Mouse (Mus musculus) ES-E14 (cell line): ENCODE measurements around the gene Axin2. TPM values are rescaled to one million over a fixed set of nuclear protein-coding genes. Genes with fewer than 3 reads are reported as not detected.
"Not testable (repeated sequence)": the region's sequence is repeated elsewhere in the genome, so short reads cannot be mapped to it uniquely, and the experiment has no call there.

ENCODE experiments used
- DNase-seq: peaks from one replicate; pipeline ENCODE4 v3.0.0-alpha.2; 2013; ENCODE audit warnings: low read depth, low spot score
- H3K27ac ChIP-seq: 2 replicates; pipeline ENCODE4 v1.5.1; 2012; ENCODE audit warnings: low read depth, mild to moderate bottlenecking, low read length, moderate library complexity, mixed read lengths; ENCODE audit not compliant: poor library complexity, insufficient read depth, severe bottlenecking
- H3K36me3 ChIP-seq: 2 replicates; pipeline ENCODE4 v1.6.1; 2012; ENCODE audit warnings: mild to moderate bottlenecking, low read length, moderate library complexity, mixed read lengths; ENCODE audit not compliant: control insufficient read depth, poor library complexity, insufficient read depth, severe bottlenecking
- H3K4me1 ChIP-seq, 2 experiments: fragments of 150-350 bp in 1 of 2; sonication (generic) in 1 of 2; 2 replicates each; pipeline ENCODE4 v1.6.1; 2012; ENCODE audit warnings: low read length in 2 of 2, mild to moderate bottlenecking in 1 of 2, mixed read lengths in 1 of 2; ENCODE audit not compliant: control insufficient read depth in 2 of 2, insufficient read depth in 2 of 2, poor library complexity in 1 of 2
- H3K4me3 ChIP-seq, 2 experiments: fragments of 150-350 bp in 1 of 2; sonication (generic) in 1 of 2; 2 replicates each; pipeline ENCODE4 v1.5.1; 2012; ENCODE audit warnings: low read length in 2 of 2, low read depth in 1 of 2, mild to moderate bottlenecking in 1 of 2, mixed read lengths in 1 of 2; ENCODE audit not compliant: insufficient read depth in 1 of 2, poor library complexity in 1 of 2, severe bottlenecking in 1 of 2
- H3K9ac ChIP-seq: 2 replicates; pipeline ENCODE4 v1.6.1; 2012; ENCODE audit warnings: low read depth, mild to moderate bottlenecking, low read length, mixed read lengths; ENCODE audit not compliant: poor library complexity, insufficient read depth, severe bottlenecking
- H3K9me3 ChIP-seq: fragments of 150-350 bp; sonication (generic); 2 replicates; pipeline ENCODE4 v1.6.1; 2012; ENCODE audit warnings: low read depth, mild to moderate bottlenecking, low read length; ENCODE audit not compliant: control insufficient read depth, insufficient read depth
- CHD2 ChIP-seq: IDR thresholded peaks from 2 replicates; pipeline ENCODE4 v1.6.1; 2014; ENCODE audit warnings: mild to moderate bottlenecking, low read depth, low read length, inconsistent platforms
- HCFC1 ChIP-seq: IDR thresholded peaks from 2 replicates; pipeline ENCODE4 v1.6.1; 2012; ENCODE audit warnings: low read length, inconsistent platforms, borderline replicate concordance; ENCODE audit not compliant: insufficient read depth
- MAFK ChIP-seq: IDR thresholded peaks from 2 replicates; pipeline ENCODE4 v1.6.1; 2014; ENCODE audit warnings: mild to moderate bottlenecking, low read depth, low read length, inconsistent platforms; ENCODE audit not compliant: insufficient read depth
- ZC3H11A ChIP-seq: IDR thresholded peaks from 2 replicates; pipeline ENCODE4 v1.6.1; 2012; ENCODE audit warnings: low read depth, mild to moderate bottlenecking, inconsistent platforms, low read length, borderline replicate concordance
- ZNF384 ChIP-seq: IDR thresholded peaks from 2 replicates; pipeline ENCODE4 v1.6.1; 2012; ENCODE audit warnings: low read depth, low read length, inconsistent platforms
- in situ Hi-C, 2 experiments: fragments of 600-800 bp; cut with MboI; formaldehyde crosslinking; loops; one replicate each; pipeline ENCODE4 v1.15.1; 2025; ENCODE audit warnings: low sequenced_read_pairs in 2 of 2, inconsistent platforms in 1 of 2; ENCODE audit not compliant: unreplicated experiment in 2 of 2
- total RNA-seq: library from RNA; depleted of rRNA; stranded (reverse); fragments of 300-350 nt; gene quantifications from 2 replicates; pipeline ENCODE4 v1.2.3, GENCODE M21; 2012; rRNA removed

Axin2 gene
- total RNA-seq: 7.7 and 12.3 TPM in 2 replicates

DNA sequence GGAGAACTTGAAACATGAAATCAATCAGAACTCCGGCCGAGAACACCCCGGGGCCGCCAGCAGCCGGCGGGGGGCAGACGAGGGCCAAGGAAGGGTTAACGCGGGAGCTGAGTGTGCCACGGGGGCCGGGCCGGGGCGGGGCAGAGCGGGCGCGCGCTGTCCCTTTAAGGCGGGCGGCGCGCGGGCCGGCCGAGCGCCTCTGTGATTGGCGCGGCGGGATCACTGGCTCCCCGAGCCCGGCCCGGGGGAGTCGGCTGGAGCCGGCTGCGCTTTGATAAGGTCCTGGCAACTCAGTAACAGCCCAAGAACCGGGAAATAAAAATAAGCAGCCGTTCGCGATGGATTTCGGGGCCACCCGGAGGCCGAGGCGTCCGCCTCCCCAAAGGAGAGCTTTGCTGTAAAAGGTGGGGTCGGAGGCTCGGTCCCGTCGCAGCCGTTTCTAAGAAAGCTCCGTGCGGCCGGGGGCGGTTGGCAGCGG lies at the start of gene Axin2:
Gene Axin2, plus strand, starts transcription at position 192 of the 478 bp plus-strand sequence.
- DNase-seq: peak; percentile 84
- H3K36me3 ChIP-seq: peaks cover 8% of the 10 kb centered on the region; the same call in 1 of the 2 replicates
- peak within 1 kb of the TSS; percentile 86 for H3K9ac ChIP-seq
- in situ Hi-C loops: no loop called here
- peak within 1 kb of the TSS; percentile 74 for H3K27ac ChIP-seq
- TF ChIP-seq MAFK (no peak), HCFC1 (peak; percentile 8; the same call in 1 of the 2 replicates), ZNF384 (no peak)
- no peaks in the 10 kb centered on the region for H3K9me3 ChIP-seq
- peak within 1 kb of the TSS; percentile 79 to 83 for H3K4me3 ChIP-seq
- H3K4me1 ChIP-seq: peaks cover 0 to 28% of the 10 kb centered on the region in 2 experiments; a peak in 1 of 4 replicates

DNA sequence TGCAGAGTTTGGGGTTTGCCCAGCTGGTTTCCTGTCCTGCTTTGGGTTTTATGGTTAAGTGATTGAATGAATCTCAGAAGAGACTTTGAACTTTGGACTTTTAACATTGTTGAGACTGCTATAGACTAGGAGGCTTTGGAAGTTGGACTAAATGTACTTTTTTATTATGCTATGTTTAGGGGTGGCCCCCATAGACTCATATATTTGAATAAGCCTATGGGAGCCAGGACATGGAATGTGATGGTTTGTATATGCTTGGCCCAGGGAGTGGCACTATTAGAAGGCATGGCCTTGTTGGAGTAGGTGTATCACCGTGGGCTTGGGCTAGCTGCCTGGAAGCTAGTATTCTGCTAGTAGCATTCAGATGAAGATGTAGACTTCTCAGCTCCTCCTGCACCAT lies 48.9 kb upstream of the Axin2 start:
- H3K36me3 ChIP-seq: not testable (repeated sequence)

DNA sequence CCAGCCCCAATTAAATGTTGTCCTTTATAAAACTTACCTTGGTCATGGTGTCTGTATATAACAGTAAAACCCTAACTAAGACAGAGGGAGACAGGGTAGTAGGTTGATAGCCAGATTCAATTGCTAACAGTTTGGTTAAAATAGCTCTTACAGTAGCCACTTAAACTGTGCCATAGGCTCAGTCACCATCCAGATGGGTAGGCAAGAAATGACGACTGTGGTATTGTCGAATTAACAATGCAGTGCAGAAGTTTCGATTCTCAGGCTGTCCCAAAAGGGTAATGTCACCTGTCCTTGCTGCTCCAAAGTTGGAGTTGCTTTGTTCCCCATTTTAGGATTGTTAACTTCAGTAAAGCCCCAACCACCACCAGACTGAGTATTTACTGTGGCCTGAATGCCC lies 48.4 kb upstream of the Axin2 start:
- no peak overlapping the region for H3K9ac ChIP-seq
- no peaks in the 10 kb centered on the region for H3K36me3 ChIP-seq
- TF ChIP-seq MAFK: no peak
- no peak for TF ChIP-seq ZC3H11A
- TF ChIP-seq ZNF384: no peak
- TF ChIP-seq CHD2: no peak
- TF ChIP-seq HCFC1: no peak
- no peak for DNase-seq
- no peaks in the 10 kb centered on the region for H3K4me1 ChIP-seq
- H3K4me3 ChIP-seq: no peak overlapping the region
- H3K9me3 ChIP-seq: no peaks in the 10 kb centered on the region
- in situ Hi-C loops: no loop called here
- H3K27ac ChIP-seq: no peak overlapping the region

More for the DNA sequence above, 48.9 kb upstream of the Axin2 start:
- DNase-seq, H3K4me1 ChIP-seq, in situ Hi-C loops, H3K9me3 ChIP-seq, H3K4me3 ChIP-seq, H3K27ac ChIP-seq, H3K9ac ChIP-seq: not testable (repeated sequence)

DNA sequence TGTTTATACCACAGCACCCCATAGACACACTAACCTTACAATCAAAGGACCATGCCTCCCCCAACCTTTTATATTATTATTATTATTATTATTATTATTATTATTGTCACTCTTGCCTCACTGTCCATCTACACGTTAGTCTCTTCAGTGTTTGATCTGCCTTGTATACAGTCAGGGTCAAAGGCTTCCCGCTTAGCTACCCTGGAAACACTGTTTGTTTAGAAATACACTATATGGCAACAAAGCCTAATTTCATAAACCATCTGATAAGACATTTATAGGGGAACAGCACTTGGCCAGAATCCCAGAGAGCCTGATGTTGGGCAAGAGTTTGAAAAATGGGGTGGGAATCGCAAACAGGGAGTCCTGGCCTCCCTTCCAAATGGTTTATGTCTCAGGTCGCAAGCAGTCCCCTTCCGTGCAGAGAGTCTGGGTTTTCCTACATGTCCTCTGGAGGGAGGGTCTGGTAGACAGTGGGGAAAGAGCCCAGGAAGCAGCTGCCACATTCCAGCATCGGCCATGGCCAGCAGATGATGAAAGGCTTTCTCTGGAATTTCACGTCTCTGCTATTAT lies 43.4 kb upstream of the Axin2 start:
- no peak overlapping the region for H3K27ac ChIP-seq
- no peak for TF ChIP-seq ZNF384
- TF ChIP-seq ZC3H11A: no peak
- TF ChIP-seq HCFC1: no peak
- TF ChIP-seq MAFK: no peak
- TF ChIP-seq CHD2: no peak
- no peaks in the 10 kb centered on the region for H3K36me3 ChIP-seq
- H3K4me3 ChIP-seq: no peak overlapping the region
- H3K9me3 ChIP-seq: no peaks in the 10 kb centered on the region
- no peak overlapping the region for H3K9ac ChIP-seq
- DNase-seq: no peak
- no peaks in the 10 kb centered on the region for H3K4me1 ChIP-seq
- in situ Hi-C loops: no loop called here

DNA sequence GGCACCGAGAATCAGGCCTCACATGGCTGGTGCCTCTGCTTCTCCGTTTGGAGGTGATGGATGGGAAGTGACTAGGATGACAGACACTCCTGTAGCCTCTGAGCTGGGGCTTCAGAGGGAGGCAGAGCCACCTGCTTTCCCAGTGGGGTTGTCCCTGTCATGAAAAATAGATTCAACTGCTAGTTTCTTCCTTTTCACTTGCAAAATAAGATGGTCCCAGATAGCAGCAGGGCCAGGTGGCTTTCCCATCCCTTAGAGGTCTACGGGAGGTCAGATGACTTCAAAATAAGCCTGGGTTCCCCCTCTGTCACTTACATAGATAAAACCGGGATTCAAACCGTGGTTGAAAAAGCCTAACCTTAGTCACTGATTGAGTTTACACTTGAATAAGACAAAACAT lies 42.6 kb upstream of the Axin2 start:
- H3K9ac ChIP-seq: no peak overlapping the region
- no peak for DNase-seq
- no peak overlapping the region for H3K27ac ChIP-seq
- TF ChIP-seq MAFK: no peak
- no peak for TF ChIP-seq CHD2
- TF ChIP-seq ZNF384: no peak
- no peak for TF ChIP-seq ZC3H11A
- H3K36me3 ChIP-seq: no peaks in the 10 kb centered on the region
- in situ Hi-C loops: no loop called here
- no peaks in the 10 kb centered on the region for H3K9me3 ChIP-seq
- no peaks in the 10 kb centered on the region for H3K4me1 ChIP-seq
- no peak overlapping the region for H3K4me3 ChIP-seq
